Mouse (Mus musculus) left cerebral cortex, adult 6 months (tissue): ENCODE measurements around the gene 1700067K01Rik. TPM values are rescaled to one million over a fixed set of nuclear protein-coding genes. Genes with fewer than 3 reads are reported as not detected.

ENCODE experiments used
- long read RNA-seq, 2 experiments: library from polyadenylated mRNA; unstranded; transcript quantifications; one replicate each; pipeline ENCODE4 v2.0.0; 2019 to 2020
- polyA plus RNA-seq: library from polyadenylated mRNA; unstranded; fragments of <200 nt; fragmentation: Nextera tagmentation; gene quantifications from 2 replicates; pipeline ENCODE4 v1.2.3, GENCODE M21; 2021

1700067K01Rik gene
- 0.38 and 0.40 TPM in 2 replicates for polyA plus RNA-seq
- long read RNA-seq, experiment 1, result 0 reads
- long read RNA-seq, experiment 2, result 0 reads

GRCm38 (mm10) chr8:84001281-84002000 is at the start of gene 1700067K01Rik:
Gene 1700067K01Rik, plus strand, starts transcription at chr8:84001502.

GRCm38 (mm10) chr8:83955106-83955957 is 46.0 kb upstream of the 1700067K01Rik start, which contains the start of the genes Gm10644 and Asf1b:
Gene Gm10644, minus strand, starts transcription at chr8:83955205.
Gene Asf1b, plus strand, starts transcription at chr8:83955507.

GRCm38 (mm10) chr8:83972150-83973120 is 28.9 kb upstream of the 1700067K01Rik start, which contains the start of gene Prkaca:
Gene Prkaca, plus strand, starts transcription at chr8:83972993.

GRCm38 (mm10) chr8:83997511-83998141 is 3.7 kb upstream of the 1700067K01Rik start, which contains the start of gene Samd1:
Gene Samd1, plus strand, starts transcription at chr8:83997672.

GRCm38 (mm10) chr8:84011705-84012498 is 10.6 kb downstream of the 1700067K01Rik start, which contains the start of gene 2210011C24Rik:
Gene 2210011C24Rik, minus strand, starts transcription at chr8:84012171.

GRCm38 (mm10) chr8:84021096-84021495 is 19.8 kb downstream of the 1700067K01Rik start, which contains the start of gene Palm3:
Gene Palm3, plus strand, starts transcription at chr8:84021471.

GRCm38 (mm10) chr8:84042066-84042947 is 41.0 kb downstream of the 1700067K01Rik start, which contains the start of gene Il27ra:
Gene Il27ra, minus strand, starts transcription at chr8:84042589.

GRCm38 (mm10) chr8:84044900-84045299 is 43.6 kb downstream of the 1700067K01Rik start, which contains the start of gene Rln3:
Gene Rln3, minus strand, starts transcription at chr8:84045000.

Other genes with a start within 250 kb of the 1700067K01Rik start
- 12.5 and 34.5 TPM in 2 replicates for gene Adgrl1, start 101.4 kb upstream of the 1700067K01Rik start, polyA plus RNA-seq
- gene Gm10644, start 46.3 kb upstream of the 1700067K01Rik start, polyA plus RNA-seq, result 0.45 and 0.54 TPM in 2 replicates
- 1.2 and 1.4 TPM in 2 replicates for gene Asf1b, start 46.0 kb upstream of the 1700067K01Rik start, polyA plus RNA-seq
- gene Prkaca, start 28.5 kb upstream of the 1700067K01Rik start, polyA plus RNA-seq, result 95.3 and 258 TPM in 2 replicates
- gene Samd1, start 3.8 kb upstream of the 1700067K01Rik start, polyA plus RNA-seq, result 1.3 and 2.9 TPM in 2 replicates
- 2.4 and 2.6 TPM in 2 replicates for gene 2210011C24Rik, start 10.7 kb downstream of the 1700067K01Rik start, polyA plus RNA-seq
- 0.71 and 1.6 TPM in 2 replicates for gene Palm3, start 20.0 kb downstream of the 1700067K01Rik start, polyA plus RNA-seq
- gene Il27ra, start 41.1 kb downstream of the 1700067K01Rik start, polyA plus RNA-seq, result 0.15 and 0.23 TPM in 2 replicates
- not detected in 2 replicates for gene Rln3, start 43.5 kb downstream of the 1700067K01Rik start, polyA plus RNA-seq
- gene Gm10643, start 63.6 kb downstream of the 1700067K01Rik start, polyA plus RNA-seq, result 0.79 and 1.6 TPM in 2 replicates
- gene Rfx1, start 65.3 kb downstream of the 1700067K01Rik start, polyA plus RNA-seq, result 1.5 and 2.0 TPM in 2 replicates
- 2.3 and 2.4 TPM in 2 replicates for gene Dcaf15, start 103.3 kb downstream of the 1700067K01Rik start, polyA plus RNA-seq
- gene Podnl1, start 124.5 kb downstream of the 1700067K01Rik start, polyA plus RNA-seq, result 0.06 TPM in 1 of 2 replicates, not detected in the other
- 9.9 and 10.6 TPM in 2 replicates for gene Cc2d1a, start 146.4 kb downstream of the 1700067K01Rik start, polyA plus RNA-seq
- gene 4930432K21Rik, start 146.5 kb downstream of the 1700067K01Rik start, polyA plus RNA-seq, result 1.2 and 2.5 TPM in 2 replicates
- gene Nanos3, start 183.7 kb downstream of the 1700067K01Rik start, polyA plus RNA-seq, result 4.0 and 5.1 TPM in 2 replicates
- gene Zswim4, start 235.6 kb downstream of the 1700067K01Rik start, polyA plus RNA-seq, result 1.5 and 3.3 TPM in 2 replicates
- 458 and 479 TPM in 2 replicates for gene D8Ertd738e, start 248.2 kb downstream of the 1700067K01Rik start, polyA plus RNA-seq